Mouse (Mus musculus) heart, embryonic 11.5 days (tissue): ENCODE results near the gene Kctd12. TPM values are rescaled to one million over a fixed set of nuclear protein-coding genes. Genes with fewer than 3 reads are reported as not detected.

ENCODE experiments used
- ATAC-seq: fragments of 200-750 bp; cut with Nextera tagmentation; replicated peaks from 2 replicates; pipeline ENCODE4 v1.8.0; 2017; ENCODE audit warnings: moderate library complexity; ENCODE audit not compliant: insufficient number of reproducible peaks, low FRiP score, low TSS enrichment
- H3K27ac ChIP-seq: fragments of 300-500 bp; sonication (generic); 2 replicates; pipeline ENCODE4 v1.5.1; 2014; ENCODE audit warnings: mild to moderate bottlenecking, low read depth, low read length
- H3K27me3 ChIP-seq: fragments of 300-500 bp; sonication (generic); 2 replicates; pipeline ENCODE4 v1.6.1; 2014; ENCODE audit warnings: mild to moderate bottlenecking, low read length, mixed read lengths; ENCODE audit not compliant: control insufficient read depth, insufficient read depth
- H3K36me3 ChIP-seq: fragments of 300-500 bp; sonication (generic); 2 replicates; pipeline ENCODE4 v1.6.1; 2014; ENCODE audit warnings: mild to moderate bottlenecking, low read length, moderate library complexity, mixed read lengths; ENCODE audit not compliant: control insufficient read depth, insufficient read depth
- H3K4me1 ChIP-seq: fragments of 300-500 bp; sonication (generic); 2 replicates; pipeline ENCODE4 v1.6.1; 2014; ENCODE audit warnings: low read length; ENCODE audit not compliant: control insufficient read depth, insufficient read depth
- H3K4me2 ChIP-seq: fragments of 300-500 bp; sonication (generic); 2 replicates; pipeline ENCODE4 v1.6.1; 2014; ENCODE audit warnings: mild to moderate bottlenecking, moderate library complexity
- H3K4me3 ChIP-seq: fragments of 300-500 bp; sonication (generic); 2 replicates; pipeline ENCODE4 v1.5.1; 2014; ENCODE audit warnings: low read depth, low read length
- H3K9ac ChIP-seq: fragments of 300-500 bp; sonication (generic); 2 replicates; pipeline ENCODE4 v1.6.1; 2014; ENCODE audit warnings: mild to moderate bottlenecking, low read depth, low read length, moderate library complexity
- H3K9me3 ChIP-seq: fragments of 300-500 bp; sonication (generic); replicated peaks from 2 replicates; pipeline ENCODE4 v1.6.1; 2016; ENCODE audit warnings: low read length; ENCODE audit not compliant: control insufficient read depth
- WGBS: fragments of 180-500 bp; shearing (Covaris S2); extraction: QIAGEN DNeasy Blood & Tissue Kit; methylation state at CpG from one replicate; pipeline ENCODE4 v1.1.7; 2014; ENCODE audit not compliant: insufficient replicate concordance; 5-methylcytosine and 5-hydroxymethylcytosine counted together
- polyA plus RNA-seq: library from polyadenylated mRNA; unstranded; fragments of >200 nt; fragmentation: Nextera tagmentation; extraction: Ambion mirVana; gene quantifications from 2 replicates; pipeline ENCODE4 v1.2.1, GENCODE M21; 2014

The Kctd12 gene
- polyA plus RNA-seq, 1 experiment from 2014 or later, result 5.6 TPM

- Histone ChIP-seq H3K4me2 (peak overlapping the region; percentile 47), H3K4me1 (no peaks in the 10 kb centered on the region; the same call in 1 of the 2 replicates), H3K36me3 (no peaks in the 10 kb centered on the region), H3K27ac (no peak overlapping the region), H3K27me3 (no peaks in the 10 kb centered on the region), H3K4me3 (0 out of 2 replicates have a peak overlapping the region, but pooled peaks have one; percentile 10), H3K9ac (no peak overlapping the region), H3K9me3 (no peaks in the 10 kb centered on the region)
- no peak for ATAC-seq
- 33% methylated on average over 10 of the region's 10 CpGs for WGBS
These were observed 2.6 kb downstream of the Kctd12 start for GRCm38 (mm10) chr14:102979831-102980230.

DNA sequence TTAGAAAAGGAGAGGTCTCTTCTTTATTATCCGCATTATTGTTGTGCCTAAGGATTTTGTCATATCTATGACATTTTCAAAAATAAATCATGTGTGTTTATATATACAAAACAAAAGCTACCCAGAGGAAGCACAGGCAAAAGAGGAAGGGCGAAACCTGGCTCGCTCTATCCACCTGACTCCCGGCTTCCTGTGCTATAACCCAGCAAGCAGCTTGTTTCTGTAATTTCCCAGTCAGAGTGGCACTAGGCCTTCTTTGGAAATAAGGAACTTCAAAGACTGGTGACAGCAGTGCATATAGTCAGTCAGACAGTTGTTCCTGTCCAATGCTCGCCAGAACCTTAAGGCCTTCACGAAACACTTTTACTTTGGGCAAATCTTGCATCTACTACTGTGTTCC, 6.6 kb downstream of the Kctd12 start:
- ATAC-seq, result no peak
- Histone ChIP-seq H3K27ac (no peak overlapping the region), H3K27me3 (no peaks in the 10 kb centered on the region), H3K9me3 (no peaks in the 10 kb centered on the region), H3K9ac (no peak overlapping the region), H3K4me3 (no peak overlapping the region), H3K4me2 (no peak overlapping the region), H3K36me3 (no peaks in the 10 kb centered on the region), H3K4me1 (no peaks in the 10 kb centered on the region; the same call in 1 of the 2 replicates)
- 82% methylated on average over 6 of the region's 6 CpGs for WGBS

GRCm38 (mm10) chr14:102968824-102969223, 13.6 kb downstream of the Kctd12 start:
- H3K9ac ChIP-seq, result no peak overlapping the region
- no peaks in the 10 kb centered on the region for H3K9me3 ChIP-seq
- H3K4me2 ChIP-seq, result no peak overlapping the region
- WGBS, result 41% methylated on average over 5 of the region's 5 CpGs
- no peaks in the 10 kb centered on the region for H3K4me1 ChIP-seq
- no peaks in the 10 kb centered on the region for H3K27me3 ChIP-seq
- no peak for ATAC-seq
- H3K36me3 ChIP-seq, result no peaks in the 10 kb centered on the region
- no peak overlapping the region for H3K27ac ChIP-seq
- no peak overlapping the region for H3K4me3 ChIP-seq

DNA sequence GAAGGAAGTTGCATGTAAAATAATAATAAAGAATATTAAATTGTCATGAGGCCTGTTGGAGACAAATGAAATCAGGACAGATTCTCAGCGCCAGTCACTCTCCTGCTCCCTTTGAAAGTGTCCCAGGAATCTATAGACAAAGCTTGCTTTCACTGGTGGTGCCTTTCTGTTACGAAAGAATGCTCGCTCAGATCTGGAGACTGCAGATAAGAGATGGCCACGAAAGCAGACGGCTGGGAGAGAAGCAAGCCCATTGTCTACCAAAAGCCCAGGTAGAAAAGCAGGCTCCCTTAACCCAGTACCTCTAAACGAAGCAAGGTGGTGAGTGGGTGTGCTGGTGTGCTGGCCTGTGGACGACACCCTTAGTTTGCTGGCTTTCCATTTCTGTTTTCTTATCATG, 16.2 kb downstream of the Kctd12 start:
- ATAC-seq, result no peak
- WGBS, result 31% methylated on average over 7 of the region's 7 CpGs
- Histone ChIP-seq H3K4me1 (no peaks in the 10 kb centered on the region), H3K27me3 (no peaks in the 10 kb centered on the region), H3K4me3 (no peak overlapping the region), H3K9ac (no peak overlapping the region), H3K9me3 (no peaks in the 10 kb centered on the region), H3K27ac (no peak overlapping the region), H3K4me2 (0 out of 2 replicates have a peak overlapping the region, but pooled peaks have one; percentile 11), H3K36me3 (no peaks in the 10 kb centered on the region)

DNA sequence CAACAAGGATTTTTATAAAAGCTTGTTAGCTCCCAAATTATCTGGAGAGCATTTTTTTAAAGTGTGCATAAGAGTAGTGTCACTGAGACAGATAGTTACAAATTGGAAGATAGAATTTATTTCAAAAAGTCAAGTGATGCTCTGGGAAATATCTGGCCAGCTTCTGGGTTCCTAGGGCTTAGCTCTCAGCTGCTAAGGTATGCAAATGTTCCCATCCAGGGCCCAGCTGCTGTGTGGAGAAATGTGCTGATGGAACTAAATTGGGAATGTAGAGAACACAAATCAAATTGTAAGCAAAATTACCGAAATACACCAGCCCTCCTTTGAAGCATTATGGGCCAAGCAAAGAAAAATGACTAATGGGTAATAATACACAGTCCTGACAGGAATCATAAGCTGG, 16.6 kb downstream of the Kctd12 start:
- 64% methylated on average over 1 of the region's 1 CpGs for WGBS
- ATAC-seq, result no peak
- H3K9me3 ChIP-seq, result no peaks in the 10 kb centered on the region
- no peaks in the 10 kb centered on the region for H3K27me3 ChIP-seq
- no peaks in the 10 kb centered on the region for H3K36me3 ChIP-seq
- no peak overlapping the region for H3K27ac ChIP-seq
- no peak overlapping the region for H3K4me3 ChIP-seq
- H3K9ac ChIP-seq, result no peak overlapping the region
- H3K4me2 ChIP-seq, result no peak overlapping the region
- no peaks in the 10 kb centered on the region for H3K4me1 ChIP-seq

GRCm38 (mm10) chr14:102962019-102962418, 20.4 kb downstream of the Kctd12 start:
- Histone ChIP-seq H3K9ac (no peak overlapping the region), H3K36me3 (no peaks in the 10 kb centered on the region), H3K4me3 (no peak overlapping the region), H3K4me2 (no peak overlapping the region), H3K27me3 (no peaks in the 10 kb centered on the region), H3K27ac (no peak overlapping the region), H3K9me3 (no peaks in the 10 kb centered on the region), H3K4me1 (no peaks in the 10 kb centered on the region)
- no peak for ATAC-seq
- 80% methylated on average over 2 of the region's 2 CpGs for WGBS

GRCm38 (mm10) chr14:102953511-102953910, 28.9 kb downstream of the Kctd12 start:
- Histone ChIP-seq H3K27me3 (no peaks in the 10 kb centered on the region), H3K9me3 (no peaks in the 10 kb centered on the region), H3K36me3 (no peaks in the 10 kb centered on the region), H3K27ac (no peak overlapping the region), H3K4me2 (no peak overlapping the region), H3K4me1 (no peaks in the 10 kb centered on the region), H3K9ac (no peak overlapping the region), H3K4me3 (no peak overlapping the region)
- 21% methylated on average over 8 of the region's 8 CpGs for WGBS
- ATAC-seq, result no peak

- Histone ChIP-seq H3K36me3 (no peaks in the 10 kb centered on the region), H3K9me3 (no peaks in the 10 kb centered on the region), H3K27ac (no peak overlapping the region), H3K9ac (no peak overlapping the region), H3K4me1 (no peaks in the 10 kb centered on the region), H3K4me2 (no peak overlapping the region), H3K4me3 (no peak overlapping the region), H3K27me3 (no peaks in the 10 kb centered on the region)
- WGBS, result 79% methylated on average over 1 of the region's 1 CpGs
- ATAC-seq, result no peak
These were observed 30.5 kb downstream of the Kctd12 start for GRCm38 (mm10) chr14:102951974-102952373.

GRCm38 (mm10) chr14:102947796-102948195, 34.6 kb downstream of the Kctd12 start:
- Histone ChIP-seq H3K4me2 (no peak overlapping the region), H3K9ac (no peak overlapping the region), H3K4me3 (no peak overlapping the region), H3K4me1 (no peaks in the 10 kb centered on the region), H3K27ac (no peak overlapping the region), H3K9me3 (no peaks in the 10 kb centered on the region), H3K36me3 (no peaks in the 10 kb centered on the region), H3K27me3 (no peaks in the 10 kb centered on the region)
- ATAC-seq, result no peak
- WGBS, result 67% methylated on average over 2 of the region's 2 CpGs
